Mouse (Mus musculus): ENCODE results near the gene Supt20.

Gene Supt20

GRCm38 (mm10) chr3:54717348-54717747 lies 24.7 kb downstream of the Supt20 start:
- H3K9me3 ChIP-seq (ENCODE audit: low read length) = no peaks in the 10 kb centered on the region
- H3K4me3 ChIP-seq (replicated peaks; ENCODE audit: low read length) = no peak overlapping the region
- H3K27me3 ChIP-seq (ENCODE audit: insufficient read depth, low read length) = no peaks in the 10 kb centered on the region
- TF ChIP-seq CTCF (conservative IDR thresholded peaks at IDR 0.05; ENCODE audit: low read length) (no peak), POU5F1 (IDR thresholded peaks at IDR 0.05; ENCODE audit: borderline replicate concordance, low read length) (no peak), NANOG (IDR thresholded peaks at IDR 0.05; ENCODE audit: borderline replicate concordance, low read length) (no peak)
- H3K36me3 ChIP-seq (ENCODE audit: insufficient read depth, low read length) = peaks cover 90% of the 10 kb centered on the region
- 0 out of 2 replicates have a peak, but pooled peaks cover 3% of the 10 kb centered on the region for H3K4me1 ChIP-seq (replicated peaks; ENCODE audit: low read depth, low read length)

GRCm38 (mm10) chr3:54718947-54719346 lies 26.3 kb downstream of the Supt20 start:
- no peak for TF ChIP-seq CTCF (conservative IDR thresholded peaks at IDR 0.05; ENCODE audit: low read length)
- TF ChIP-seq NANOG (IDR thresholded peaks at IDR 0.05; ENCODE audit: borderline replicate concordance, low read length) = no peak
- no peak for TF ChIP-seq POU5F1 (IDR thresholded peaks at IDR 0.05; ENCODE audit: borderline replicate concordance, low read length)
- Histone ChIP-seq H3K9me3 (ENCODE audit: low read length) (no peaks in the 10 kb centered on the region), H3K4me1 (replicated peaks; ENCODE audit: low read depth, low read length) (peaks cover 16% of the 10 kb centered on the region), H3K4me3 (replicated peaks; ENCODE audit: low read length) (no peak overlapping the region), H3K36me3 (ENCODE audit: insufficient read depth, low read length) (peaks cover 96% of the 10 kb centered on the region), H3K27me3 (ENCODE audit: insufficient read depth, low read length) (no peaks in the 10 kb centered on the region)

- peaks cover 87% of the 10 kb centered on the region for H3K36me3 ChIP-seq (ENCODE audit: insufficient read depth, low read length)
- H3K9me3 ChIP-seq (ENCODE audit: low read length) = no peaks in the 10 kb centered on the region
- H3K4me3 ChIP-seq (replicated peaks; ENCODE audit: low read length) = no peak overlapping the region
- H3K27me3 ChIP-seq (ENCODE audit: insufficient read depth, low read length) = no peaks in the 10 kb centered on the region
- peaks cover 22% of the 10 kb centered on the region for H3K4me1 ChIP-seq (replicated peaks; ENCODE audit: low read depth, low read length)
- TF ChIP-seq CTCF (conservative IDR thresholded peaks at IDR 0.05; ENCODE audit: low read length) = no peak
These were observed 31.3 kb downstream of the Supt20 start for GRCm38 (mm10) chr3:54723741-54724500.

- H3K36me3 ChIP-seq (ENCODE audit: insufficient read depth, low read length) = peaks cover 91% of the 10 kb centered on the region
- no peak for TF ChIP-seq POU5F1 (IDR thresholded peaks at IDR 0.05; ENCODE audit: borderline replicate concordance, low read length)
- no peak for TF ChIP-seq NANOG (IDR thresholded peaks at IDR 0.05; ENCODE audit: borderline replicate concordance, low read length)
- peaks cover 27% of the 10 kb centered on the region for H3K4me1 ChIP-seq (replicated peaks; ENCODE audit: low read depth, low read length)
- H3K9me3 ChIP-seq (ENCODE audit: low read length) = no peaks in the 10 kb centered on the region
- no peak overlapping the region for H3K4me3 ChIP-seq (replicated peaks; ENCODE audit: low read length)
- no peaks in the 10 kb centered on the region for H3K27me3 ChIP-seq (ENCODE audit: insufficient read depth, low read length)
These were observed 32.7 kb downstream of the Supt20 start for GRCm38 (mm10) chr3:54725344-54725743.

GRCm38 (mm10) chr3:54727588-54727987 lies 35.0 kb downstream of the Supt20 start:
- Histone ChIP-seq H3K9me3 (ENCODE audit: low read length) (no peaks in the 10 kb centered on the region), H3K4me3 (replicated peaks; ENCODE audit: low read length) (no peak overlapping the region), H3K27me3 (ENCODE audit: insufficient read depth, low read length) (no peaks in the 10 kb centered on the region), H3K4me1 (replicated peaks; ENCODE audit: low read depth, low read length) (peaks cover 27% of the 10 kb centered on the region), H3K36me3 (ENCODE audit: insufficient read depth, low read length) (peaks cover 92% of the 10 kb centered on the region)
- TF ChIP-seq CTCF (conservative IDR thresholded peaks at IDR 0.05; ENCODE audit: low read length) (no peak), NANOG (IDR thresholded peaks at IDR 0.05; ENCODE audit: borderline replicate concordance, low read length) (no peak), POU5F1 (IDR thresholded peaks at IDR 0.05; ENCODE audit: borderline replicate concordance, low read length) (no peak)

- TF ChIP-seq NANOG (IDR thresholded peaks at IDR 0.05; ENCODE audit: borderline replicate concordance, low read length) = no peak
- TF ChIP-seq POU5F1 (IDR thresholded peaks at IDR 0.05; ENCODE audit: borderline replicate concordance, low read length) = no peak
- TF ChIP-seq CTCF (conservative IDR thresholded peaks at IDR 0.05; ENCODE audit: low read length) = no peak
- no peaks in the 10 kb centered on the region for H3K27me3 ChIP-seq (ENCODE audit: insufficient read depth, low read length)
- no peak overlapping the region for H3K4me3 ChIP-seq (replicated peaks; ENCODE audit: low read length)
- H3K4me1 ChIP-seq (replicated peaks; ENCODE audit: low read depth, low read length) = peaks cover 28% of the 10 kb centered on the region
- peaks cover 92% of the 10 kb centered on the region for H3K36me3 ChIP-seq (ENCODE audit: insufficient read depth, low read length)
- no peaks in the 10 kb centered on the region for H3K9me3 ChIP-seq (ENCODE audit: low read length)
These were observed 35.5 kb downstream of the Supt20 start for GRCm38 (mm10) chr3:54728100-54728499.

GRCm38 (mm10) chr3:54731626-54732150 lies 39.1 kb downstream of the Supt20 start:
- Histone ChIP-seq H3K27me3 (ENCODE audit: insufficient read depth, low read length) (no peaks in the 10 kb centered on the region), H3K9me3 (ENCODE audit: low read length) (no peaks in the 10 kb centered on the region)

GRCm38 (mm10) chr3:54732371-54732770 lies 39.8 kb downstream of the Supt20 start:
- Histone ChIP-seq H3K4me1 (replicated peaks; ENCODE audit: low read depth, low read length) (peaks cover 27% of the 10 kb centered on the region), H3K9me3 (ENCODE audit: low read length) (no peaks in the 10 kb centered on the region), H3K27me3 (ENCODE audit: insufficient read depth, low read length) (no peaks in the 10 kb centered on the region), H3K36me3 (ENCODE audit: insufficient read depth, low read length) (peaks cover 62% of the 10 kb centered on the region), H3K4me3 (replicated peaks; ENCODE audit: low read length) (no peak overlapping the region)
- TF ChIP-seq CTCF (conservative IDR thresholded peaks at IDR 0.05; ENCODE audit: low read length) (no peak), POU5F1 (IDR thresholded peaks at IDR 0.05; ENCODE audit: borderline replicate concordance, low read length) (no peak), NANOG (IDR thresholded peaks at IDR 0.05; ENCODE audit: borderline replicate concordance, low read length) (no peak)

More at GRCm38 (mm10) chr3:54731626-54732150, 39.1 kb downstream of the Supt20 start:
- peaks cover 22% of the 10 kb centered on the region for H3K4me1 ChIP-seq (replicated peaks; ENCODE audit: low read depth, low read length)
- TF ChIP-seq NANOG (IDR thresholded peaks at IDR 0.05; ENCODE audit: borderline replicate concordance, low read length) (no peak), CTCF (conservative IDR thresholded peaks at IDR 0.05; ENCODE audit: low read length) (no peak), POU5F1 (IDR thresholded peaks at IDR 0.05; ENCODE audit: borderline replicate concordance, low read length) (no peak)
- H3K36me3 ChIP-seq (ENCODE audit: insufficient read depth, low read length) = peaks cover 69% of the 10 kb centered on the region
- no peak overlapping the region for H3K4me3 ChIP-seq (replicated peaks; ENCODE audit: low read length)

Measured in E14TG2a.4 (cell line).